Mouse (Mus musculus): ENCODE results near the gene Mfn2.

DNA sequence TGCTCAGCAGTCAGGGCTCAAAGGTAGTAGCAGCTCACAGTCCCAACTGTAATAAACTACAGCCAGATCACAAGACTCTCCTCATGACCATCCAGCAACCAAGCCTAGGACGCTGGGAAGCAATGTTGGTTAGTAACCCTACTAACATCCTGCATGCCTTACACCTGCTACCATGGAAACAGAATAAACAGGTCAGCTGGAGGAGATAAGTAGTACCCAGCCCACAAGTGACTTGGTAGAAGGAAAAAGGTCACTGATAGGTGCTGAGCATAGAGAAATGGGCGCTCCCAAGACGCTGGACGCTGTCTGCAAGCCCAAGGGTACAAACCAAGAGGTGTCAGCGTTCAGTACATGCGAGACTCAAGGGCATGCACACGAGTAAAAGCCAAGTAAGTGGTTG is 4.1 kb downstream of the Mfn2 start:
- TF ChIP-seq CTCF (IDR thresholded peaks at IDR 0.05; ENCODE audit: low read depth) (no peak), EP300 (IDR thresholded peaks at IDR 0.05; ENCODE audit: low read depth) (no peak)
